Mouse (Mus musculus) megakaryocyte-erythroid progenitor cell, adult 5-6 weeks (primary cell): Measurements from ENCODE around the gene Fbxl15. TPM values are rescaled to one million over a fixed set of nuclear protein-coding genes. Genes with fewer than 3 reads are reported as not detected.

Experiments
- ATAC-seq: replicated peaks from 2 replicates; pipeline ENCODE4 v1.8.0; 2016; ENCODE audit warnings: mild to moderate bottlenecking, inconsistent platforms; ENCODE audit not compliant: severe bottlenecking, poor library complexity, low FRiP score, low TSS enrichment
- total RNA-seq, 2 experiments: library from RNA; stranded (forward) in 1 of 2; stranded (reverse) in 1 of 2; fragments of 200-1000, 215-1000 nt in 1 of 2; fragments of >200 nt in 1 of 2; fragmentation: Nextera tagmentation in 1 of 2; gene quantifications; 2 replicates each; pipeline ENCODE4 v1.2.3; 2014 to 2017

Gene Fbxl15
- total RNA-seq, 2 experiments from 2014 or later: 2.5 to 4.7 TPM

- ATAC-seq: no peak
Observed at GRCm38 (mm10) chr19:46374477-46375088, 46.6 kb downstream of the Fbxl15 start.

- no peak for ATAC-seq
Observed at GRCm38 (mm10) chr19:46375489-46375888, 47.5 kb downstream of the Fbxl15 start.

GRCm38 (mm10) chr19:46375891-46376290 is 47.9 kb downstream of the Fbxl15 start:
- ATAC-seq: no peak

Other genes starting within 250 kb of the Fbxl15 start
- gene Elovl3, start 196.3 kb upstream of the Fbxl15 start, total RNA-seq (2014; fragmentation: Nextera tagmentation): not detected in 2 replicates
- not detected in 2 replicates for gene Elovl3, start 196.3 kb upstream of the Fbxl15 start, total RNA-seq (2017)
- gene Pitx3, start 179.9 kb upstream of the Fbxl15 start, total RNA-seq (2014; fragmentation: Nextera tagmentation): not detected in 2 replicates
- not detected in 2 replicates for gene Pitx3, start 179.9 kb upstream of the Fbxl15 start, total RNA-seq (2017)
- 48.7 and 56.7 TPM in 2 replicates for gene Gbf1, start 175.7 kb upstream of the Fbxl15 start, total RNA-seq (2014; fragmentation: Nextera tagmentation)
- 23.4 and 38.9 TPM in 2 replicates for gene Gbf1, start 175.7 kb upstream of the Fbxl15 start, total RNA-seq (2017)
- 2.8 and 5.6 TPM in 2 replicates for gene Nfkb2, start 23.9 kb upstream of the Fbxl15 start, total RNA-seq (2014; fragmentation: Nextera tagmentation)
- gene Nfkb2, start 23.9 kb upstream of the Fbxl15 start, total RNA-seq (2017): 4.9 and 6.1 TPM in 2 replicates
- 3.4 and 7.1 TPM in 2 replicates for gene Psd, start 1.0 kb upstream of the Fbxl15 start, total RNA-seq (2014; fragmentation: Nextera tagmentation)
- 0.99 TPM in 1 of 2 replicates, not detected in the other for gene Psd, start 1.0 kb upstream of the Fbxl15 start, total RNA-seq (2017)
- 58.5 and 61.2 TPM in 2 replicates for gene Cuedc2, start 10.5 kb downstream of the Fbxl15 start, total RNA-seq (2014; fragmentation: Nextera tagmentation)
- gene Cuedc2, start 10.5 kb downstream of the Fbxl15 start, total RNA-seq (2017): 100 and 121 TPM in 2 replicates
- gene Mfsd13a, start 12.9 kb downstream of the Fbxl15 start, total RNA-seq (2014; fragmentation: Nextera tagmentation): 15.0 and 16.5 TPM in 2 replicates
- 1.3 and 1.7 TPM in 2 replicates for gene Mfsd13a, start 12.9 kb downstream of the Fbxl15 start, total RNA-seq (2017)
- 0.55 TPM in 1 of 2 replicates, not detected in the other for gene 2310034G01Rik, start 22.1 kb downstream of the Fbxl15 start, total RNA-seq (2014; fragmentation: Nextera tagmentation)
- 0.56 TPM in 1 of 2 replicates, not detected in the other for gene 2310034G01Rik, start 22.1 kb downstream of the Fbxl15 start, total RNA-seq (2017)
- gene Actr1a, start 67.6 kb downstream of the Fbxl15 start, total RNA-seq (2014; fragmentation: Nextera tagmentation): 86.5 and 93.6 TPM in 2 replicates
- gene Actr1a, start 67.6 kb downstream of the Fbxl15 start, total RNA-seq (2017): 67.5 and 90.5 TPM in 2 replicates
- gene Sufu, start 68.7 kb downstream of the Fbxl15 start, total RNA-seq (2014; fragmentation: Nextera tagmentation): 16.3 and 19.9 TPM in 2 replicates
- 4.5 and 7.4 TPM in 2 replicates for gene Sufu, start 68.7 kb downstream of the Fbxl15 start, total RNA-seq (2017)
- gene Trim8, start 173.5 kb downstream of the Fbxl15 start, total RNA-seq (2014; fragmentation: Nextera tagmentation): 20.8 and 22.3 TPM in 2 replicates
- gene Trim8, start 173.5 kb downstream of the Fbxl15 start, total RNA-seq (2017): 9.9 and 18.2 TPM in 2 replicates
- gene Arl3, start 245.0 kb downstream of the Fbxl15 start, total RNA-seq (2014; fragmentation: Nextera tagmentation): 14.2 and 17.8 TPM in 2 replicates
- gene Arl3, start 245.0 kb downstream of the Fbxl15 start, total RNA-seq (2017): 22.6 and 31.7 TPM in 2 replicates
- gene Sfxn2, start 245.2 kb downstream of the Fbxl15 start, total RNA-seq (2014; fragmentation: Nextera tagmentation): 10.6 and 20.1 TPM in 2 replicates
- 9.8 and 21.1 TPM in 2 replicates for gene Sfxn2, start 245.2 kb downstream of the Fbxl15 start, total RNA-seq (2017)